Mouse (Mus musculus) E14TG2a.4 (cell line): ENCODE measurements around the gene Nsfl1c.

ENCODE experiments used
- CTCF ChIP-seq: conservative IDR thresholded peaks from 2 replicates; pipeline ENCODE4 v1.5.1; 2014; ENCODE audit warnings: low read length
- NANOG ChIP-seq: IDR thresholded peaks from 2 replicates; pipeline ENCODE4 v1.6.1; 2014; ENCODE audit warnings: borderline replicate concordance, low read length, mixed read lengths
- POU5F1 ChIP-seq: IDR thresholded peaks from 2 replicates; pipeline ENCODE4 v1.6.1; 2014; ENCODE audit warnings: low read length, borderline replicate concordance

GRCm38 (mm10) chr2:151498358-151498757 lies 4.4 kb downstream of the Nsfl1c start:
- TF ChIP-seq CTCF = no peak
- TF ChIP-seq POU5F1 = no peak
- TF ChIP-seq NANOG = no peak
